Mouse (Mus musculus) stomach, embryonic 15.5 days (tissue): ENCODE results near the gene Hoxd13. TPM values are rescaled to one million over a fixed set of nuclear protein-coding genes. Genes with fewer than 3 reads are reported as not detected.

Experiments
- ATAC-seq: fragments of 200-750 bp; cut with Nextera tagmentation; 2 replicates; pipeline ENCODE4 v1.8.0; 2017; ENCODE audit warnings: low read depth, moderate number of reproducible peaks, moderate TSS enrichment; ENCODE audit not compliant: insufficient read depth, low FRiP score
- H3K27ac ChIP-seq: fragments of 300-500 bp; sonication (generic); 2 replicates; pipeline ENCODE4 v1.5.1; 2015; ENCODE audit warnings: mild to moderate bottlenecking, inconsistent platforms
- H3K27me3 ChIP-seq: fragments of 300-500 bp; sonication (generic); replicated peaks from 2 replicates; pipeline ENCODE4 v1.6.1; 2015; ENCODE audit warnings: inconsistent platforms
- H3K36me3 ChIP-seq: fragments of 300-500 bp; sonication (generic); 2 replicates; pipeline ENCODE4 v1.6.1; 2015; ENCODE audit warnings: inconsistent platforms
- H3K4me1 ChIP-seq: fragments of 300-500 bp; sonication (generic); 2 replicates; pipeline ENCODE4 v1.6.1; 2015; ENCODE audit warnings: inconsistent platforms
- H3K4me2 ChIP-seq: fragments of 300-500 bp; sonication (generic); 2 replicates; pipeline ENCODE4 v1.6.1; 2015; ENCODE audit warnings: mild to moderate bottlenecking, inconsistent platforms
- H3K4me3 ChIP-seq: fragments of 300-500 bp; sonication (generic); replicated peaks from 2 replicates; pipeline ENCODE4 v1.5.1; 2015; ENCODE audit warnings: inconsistent platforms
- H3K9ac ChIP-seq: fragments of 300-500 bp; sonication (generic); 2 replicates; pipeline ENCODE4 v1.6.1; 2015; ENCODE audit warnings: inconsistent platforms
- H3K9me3 ChIP-seq: fragments of 300-500 bp; sonication (generic); 2 replicates; pipeline ENCODE4 v1.6.1; 2016; ENCODE audit warnings: inconsistent platforms
- WGBS: fragments of 180-500 bp; shearing (Covaris S2); methylation state at CpG from one replicate; pipeline ENCODE4 v1.1.7; 2015; 5-methylcytosine and 5-hydroxymethylcytosine counted together
- polyA plus RNA-seq: library from polyadenylated mRNA; unstranded; fragments of >200 nt; fragmentation: Nextera tagmentation; extraction: Ambion mirVana; gene quantifications from 2 replicates; pipeline ENCODE4 v1.2.1, GENCODE M21; 2015

Gene Hoxd13
- polyA plus RNA-seq, 1 experiment from 2014 or later = not detected

DNA sequence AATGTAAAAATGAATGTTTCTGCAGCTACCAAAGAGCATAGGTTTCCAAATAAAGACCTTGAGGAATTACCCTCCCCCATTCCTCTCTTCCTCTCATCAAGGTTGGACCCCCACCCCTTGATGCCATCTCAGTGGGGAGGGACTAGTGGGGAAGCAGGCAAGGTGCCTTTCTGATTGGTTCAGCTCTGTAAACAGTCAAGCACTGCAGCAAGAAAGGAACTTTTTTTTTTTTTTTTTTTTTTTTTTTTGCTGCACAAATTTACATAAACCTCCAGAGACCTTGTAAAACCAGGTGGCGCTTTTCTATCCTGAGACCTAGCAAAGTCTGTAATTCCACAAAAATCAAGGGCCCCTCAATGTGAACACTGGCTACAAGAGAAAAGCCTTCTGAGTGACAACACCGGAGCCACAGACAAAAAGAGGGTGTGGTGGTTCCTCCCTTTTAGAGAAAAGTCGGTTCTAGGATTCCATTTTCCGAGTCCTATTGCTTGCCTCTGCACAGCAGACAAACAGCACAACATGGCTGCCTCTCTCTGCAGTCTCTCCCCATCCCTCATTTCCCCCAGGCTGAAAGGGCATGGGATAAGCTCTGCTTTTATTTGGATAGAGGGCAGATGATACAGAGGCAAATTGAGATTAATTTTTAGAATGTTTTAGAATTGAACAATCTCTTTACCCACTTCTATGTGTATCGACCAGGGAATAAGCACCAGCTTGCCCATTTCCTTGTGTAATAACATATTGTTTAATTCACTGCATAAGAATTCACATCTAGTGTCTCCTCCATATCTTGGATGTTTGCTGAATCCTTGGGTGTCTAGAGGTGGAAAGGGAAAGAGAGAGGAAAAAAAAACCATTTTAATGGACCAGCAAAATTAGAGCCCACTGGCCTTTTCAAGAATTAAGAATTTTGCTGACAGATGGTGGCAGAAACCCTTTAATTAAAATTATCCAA lies 41.6 kb downstream of the Hoxd13 start:
- no peaks in the 10 kb centered on the region for H3K36me3 ChIP-seq
- peaks cover 94% of the 10 kb centered on the region for H3K27me3 ChIP-seq
- no peak overlapping the region for H3K27ac ChIP-seq
- ATAC-seq = no peak
- 14% methylated on average over 5 of the region's 5 CpGs for WGBS
- H3K4me2 ChIP-seq = no peak overlapping the region
- H3K9me3 ChIP-seq = no peaks in the 10 kb centered on the region
- no peak overlapping the region for H3K9ac ChIP-seq
- no peak overlapping the region for H3K4me3 ChIP-seq
- peaks cover 17% of the 10 kb centered on the region for H3K4me1 ChIP-seq

DNA sequence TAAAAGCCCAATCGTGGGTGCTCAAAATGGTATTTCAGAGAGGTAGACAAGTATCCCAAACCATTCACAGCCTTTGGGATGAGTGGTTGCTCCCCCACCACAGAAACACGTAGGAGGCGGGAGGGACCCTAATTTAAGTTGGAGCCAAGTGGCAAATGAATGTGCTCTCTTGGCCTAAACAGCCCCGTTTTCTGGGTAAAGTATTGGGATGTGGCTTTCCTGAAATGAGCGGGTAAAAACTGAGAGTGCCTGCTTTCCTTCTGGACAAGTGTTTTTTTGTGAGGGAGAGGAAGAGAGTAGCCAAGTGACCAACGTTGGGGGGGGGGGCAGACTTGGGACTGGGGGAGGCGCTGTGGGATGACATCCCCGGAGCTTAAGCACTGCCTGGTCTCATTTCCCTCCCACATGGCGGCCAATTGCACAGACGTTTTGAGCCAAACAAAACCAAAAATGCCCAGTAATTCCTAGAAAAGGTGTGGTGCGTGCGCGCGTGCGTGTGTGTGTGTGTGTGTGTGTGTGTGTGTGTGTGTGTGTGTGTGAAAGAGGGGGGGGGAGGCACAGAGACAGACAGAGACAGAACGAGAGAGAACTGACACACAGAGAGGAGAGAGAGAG lies 42.9 kb downstream of the Hoxd13 start:
- Histone ChIP-seq H3K27ac (no peak overlapping the region), H3K9ac (no peak overlapping the region), H3K27me3 (peaks cover 94% of the 10 kb centered on the region), H3K9me3 (no peaks in the 10 kb centered on the region), H3K4me3 (no peak overlapping the region; the same call in 1 of the 2 replicates), H3K36me3 (no peaks in the 10 kb centered on the region), H3K4me1 (peaks cover 9% of the 10 kb centered on the region), H3K4me2 (peak overlapping the region; percentile 10; the same call in 1 of the 2 replicates)
- WGBS = 3% methylated on average over 16 of the region's 16 CpGs
- ATAC-seq = no peak

DNA sequence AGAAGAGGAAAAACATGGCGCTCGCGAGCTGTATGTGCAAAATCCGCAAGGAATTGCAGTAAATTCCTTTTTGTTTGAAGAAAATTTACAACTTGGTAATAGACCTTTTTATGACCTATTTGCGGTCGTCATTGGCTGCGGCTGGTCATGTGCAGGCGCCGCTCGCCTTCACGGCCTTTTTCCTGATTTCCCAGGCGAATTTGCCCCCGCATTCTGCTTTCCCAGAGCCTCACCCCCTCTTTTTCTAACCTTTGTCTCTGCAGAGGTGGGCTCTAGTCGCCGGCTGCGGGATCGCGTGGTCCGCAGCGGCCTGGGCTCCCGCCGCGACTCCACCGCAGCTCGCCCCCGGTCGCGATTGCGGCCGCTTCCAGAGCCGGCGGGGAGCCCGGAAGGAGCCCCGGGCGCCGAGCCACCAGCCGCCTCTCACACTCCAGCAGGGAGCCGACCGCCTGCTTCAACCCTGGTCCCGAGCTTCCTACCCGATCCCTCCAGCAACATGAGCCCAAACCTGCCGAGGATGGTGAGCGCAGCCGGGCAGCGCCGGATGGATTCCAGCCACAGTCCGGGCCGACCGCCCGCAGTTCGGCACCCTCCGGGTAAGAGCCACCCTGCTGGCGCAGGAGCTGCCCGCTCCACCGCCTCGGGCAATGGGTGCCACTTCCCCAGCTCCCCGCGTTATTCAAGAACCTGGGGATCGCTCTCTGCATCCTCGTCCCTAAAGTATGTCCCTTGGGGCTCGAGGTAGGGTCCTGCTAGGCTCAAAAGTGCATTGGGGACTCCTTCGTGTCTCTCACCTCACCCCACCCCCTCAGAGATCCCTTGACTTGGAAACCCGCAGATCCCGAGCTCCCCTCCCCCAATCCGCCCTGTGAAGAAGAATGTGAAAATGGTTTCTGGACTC lies 43.9 kb downstream of the Hoxd13 start, which contains the start of the genes Hoxd3 and Hoxd4:
Gene Hoxd3, plus strand, starts transcription at position 207 of the 901 bp plus-strand sequence.
Gene Hoxd4, plus strand, starts transcription at position 209 of the 901 bp plus-strand sequence.
- under 1% methylated on average over 65 of the region's 65 CpGs for WGBS
- Histone ChIP-seq H3K27me3 (peaks cover 94% of the 10 kb centered on the region), H3K4me2 (peak within 1 kb of the TSS; percentile 46), H3K9ac (no peak within 1 kb of the TSS), H3K27ac (no peak within 1 kb of the TSS), H3K4me1 (peaks cover 9% of the 10 kb centered on the region), H3K9me3 (no peaks in the 10 kb centered on the region), H3K36me3 (no peaks in the 10 kb centered on the region), H3K4me3 (peak within 1 kb of the TSS; percentile 38)
- no peak for ATAC-seq

DNA sequence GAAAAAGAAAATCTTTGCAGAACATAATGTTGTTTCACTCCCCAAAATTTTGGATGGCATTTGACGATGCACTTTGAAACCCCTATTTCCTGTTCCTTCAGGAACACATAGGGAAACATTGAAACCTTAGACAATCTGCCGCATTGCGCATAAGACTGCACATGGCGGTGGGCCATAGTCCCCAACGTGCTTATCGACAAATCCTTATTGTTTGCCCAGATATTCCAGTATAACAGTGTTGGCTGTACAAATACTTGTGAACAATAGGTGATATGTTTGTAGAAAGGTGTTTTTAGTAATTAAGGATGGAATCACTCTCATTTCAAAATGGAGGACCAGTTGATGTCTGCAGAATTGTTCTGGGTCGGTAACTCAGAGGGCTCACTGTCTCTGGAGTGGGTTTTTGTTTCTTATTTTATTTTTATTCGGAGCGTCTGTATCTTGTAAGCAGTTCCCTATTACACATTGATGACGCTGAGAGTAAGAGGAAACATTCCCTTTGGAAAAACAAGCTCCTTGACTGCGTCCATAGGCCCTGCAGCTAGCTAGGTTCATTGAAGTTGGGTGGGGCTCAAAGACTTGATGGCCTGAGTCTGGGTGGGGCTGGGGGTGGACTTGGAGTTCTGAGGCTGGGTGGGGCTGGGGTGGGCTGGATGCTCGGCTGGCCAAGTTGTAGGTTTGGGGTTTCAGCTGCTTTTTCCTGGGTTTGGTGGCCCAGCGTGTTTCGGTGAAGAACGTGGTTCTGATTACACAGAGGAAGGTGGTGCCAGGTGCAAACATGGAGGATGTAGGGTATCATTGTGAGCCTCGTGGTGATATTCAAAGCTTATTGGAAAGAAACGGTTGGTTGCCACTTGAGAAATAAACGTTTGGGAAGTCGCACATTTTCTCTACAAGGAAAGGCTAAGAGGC lies 45.4 kb downstream of the Hoxd13 start:
- Histone ChIP-seq H3K9me3 (no peaks in the 10 kb centered on the region), H3K9ac (no peak overlapping the region), H3K27ac (no peak overlapping the region), H3K4me1 (peaks cover 9% of the 10 kb centered on the region), H3K27me3 (peaks cover 93% of the 10 kb centered on the region), H3K4me2 (no peak overlapping the region), H3K4me3 (no peak overlapping the region), H3K36me3 (no peaks in the 10 kb centered on the region)
- ATAC-seq = no peak
- WGBS = 16% methylated on average over 19 of the region's 19 CpGs

DNA sequence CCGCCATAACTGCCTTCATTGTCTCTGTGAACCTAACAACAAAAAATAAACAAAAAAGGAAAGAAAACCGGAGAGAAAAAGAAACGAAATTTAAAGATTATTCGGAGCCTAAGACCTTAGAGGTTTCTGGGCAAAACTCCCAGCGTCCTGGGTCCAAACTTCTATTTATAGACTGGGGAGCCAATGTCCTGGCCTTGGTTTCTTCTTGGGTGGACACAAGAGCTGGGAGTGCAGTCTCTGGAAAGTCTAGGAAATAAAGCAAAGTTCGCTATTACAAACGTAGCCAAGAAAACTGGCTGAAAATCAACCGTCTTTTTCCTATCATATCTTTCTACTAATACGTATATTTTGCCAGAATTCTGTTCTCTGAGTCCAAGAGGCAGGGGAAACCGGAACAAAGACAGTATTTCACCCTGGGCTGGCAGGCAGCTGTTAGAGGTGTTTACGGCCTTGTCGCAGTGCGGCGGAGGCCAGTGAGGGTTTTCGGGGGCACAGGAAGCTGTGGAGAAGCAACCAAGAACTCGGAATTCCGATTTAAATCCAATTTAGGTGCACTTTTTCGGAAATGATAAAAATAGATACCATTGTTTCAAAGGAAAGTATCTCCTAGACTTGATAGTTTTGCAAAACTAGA lies 46.2 kb downstream of the Hoxd13 start:
- no peak overlapping the region; the same call in 1 of the 2 replicates for H3K27ac ChIP-seq
- H3K4me3 ChIP-seq = no peak overlapping the region
- ATAC-seq = no peak
- peaks cover 9% of the 10 kb centered on the region for H3K4me1 ChIP-seq
- 12% methylated on average over 18 of the region's 18 CpGs for WGBS
- no peaks in the 10 kb centered on the region for H3K36me3 ChIP-seq
- no peak overlapping the region for H3K9ac ChIP-seq
- no peak overlapping the region for H3K4me2 ChIP-seq
- no peaks in the 10 kb centered on the region for H3K9me3 ChIP-seq
- peaks cover 90% of the 10 kb centered on the region for H3K27me3 ChIP-seq

DNA sequence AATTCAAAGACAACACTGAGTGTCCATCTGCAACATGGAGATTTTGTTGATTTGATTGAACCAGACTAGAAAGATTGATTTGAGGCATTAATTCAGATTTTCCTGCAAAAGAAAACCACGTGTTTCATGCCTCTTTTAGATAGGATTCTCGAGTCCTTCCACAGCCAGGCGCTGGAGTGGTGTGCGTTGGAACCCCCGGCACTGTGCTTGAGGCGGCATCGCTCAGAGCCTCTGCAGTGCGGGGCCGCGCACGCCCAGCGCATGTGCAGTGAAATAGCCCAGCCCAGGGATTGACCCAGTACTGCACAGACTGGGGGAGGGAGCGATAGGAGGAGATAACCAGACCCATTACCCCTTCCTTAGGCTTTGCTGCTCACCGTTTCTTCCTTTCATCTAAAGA lies 46.8 kb downstream of the Hoxd13 start:
- Histone ChIP-seq H3K4me2 (peak overlapping the region; percentile 29), H3K27me3 (peaks cover 89% of the 10 kb centered on the region), H3K4me3 (no peak overlapping the region), H3K9me3 (no peaks in the 10 kb centered on the region), H3K9ac (no peak overlapping the region), H3K27ac (no peak overlapping the region), H3K36me3 (no peaks in the 10 kb centered on the region), H3K4me1 (peaks cover 9% of the 10 kb centered on the region)
- no peak for ATAC-seq
- 5% methylated on average over 14 of the region's 14 CpGs for whole genome bisulfite sequencing

DNA sequence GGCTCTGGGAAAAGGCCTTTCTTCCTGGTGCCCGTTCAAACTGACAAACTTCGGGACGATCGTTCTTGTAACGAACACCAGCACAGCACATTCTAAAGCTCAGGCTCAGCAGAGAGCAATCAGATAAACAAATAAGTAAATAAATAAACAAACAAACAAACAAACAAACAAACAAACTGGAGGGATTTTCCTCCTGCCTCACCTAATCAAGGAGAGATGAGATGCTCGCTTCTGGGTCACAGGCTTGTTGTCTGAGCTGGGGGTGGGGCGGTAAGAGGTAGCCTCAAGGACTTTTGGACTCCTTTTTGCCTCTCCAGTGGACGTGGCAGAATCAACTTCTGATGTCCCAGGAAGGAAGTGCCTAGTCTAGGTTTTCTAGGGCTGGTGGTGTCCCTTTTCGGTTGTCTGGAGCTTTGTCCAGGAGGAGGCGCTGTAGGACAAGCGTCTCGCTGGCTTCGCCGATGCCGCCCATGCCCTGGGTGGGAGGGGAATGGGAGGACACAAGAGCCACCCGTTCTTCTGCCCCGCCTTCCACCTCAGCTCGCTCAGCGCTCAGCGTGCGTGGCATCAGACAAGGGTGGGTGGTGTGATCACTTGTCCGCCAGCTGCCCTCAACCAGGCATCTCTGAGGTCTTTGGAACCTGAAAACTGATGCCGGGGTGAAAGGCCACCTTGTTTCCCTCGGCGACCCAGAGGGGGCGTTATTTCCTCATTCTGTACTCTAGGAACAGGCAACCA lies 47.6 kb downstream of the Hoxd13 start:
- H3K36me3 ChIP-seq = no peaks in the 10 kb centered on the region
- peaks cover 89% of the 10 kb centered on the region for H3K27me3 ChIP-seq
- H3K9ac ChIP-seq = no peak overlapping the region
- WGBS = 3% methylated on average over 26 of the region's 26 CpGs
- H3K4me1 ChIP-seq = peaks cover 9% of the 10 kb centered on the region
- H3K4me3 ChIP-seq = peak overlapping the region; percentile 23; the same call in 1 of the 2 replicates
- peak overlapping the region; percentile 53 for H3K4me2 ChIP-seq
- H3K27ac ChIP-seq = no peak overlapping the region
- peak; percentile 66 for ATAC-seq
- H3K9me3 ChIP-seq = no peaks in the 10 kb centered on the region

DNA sequence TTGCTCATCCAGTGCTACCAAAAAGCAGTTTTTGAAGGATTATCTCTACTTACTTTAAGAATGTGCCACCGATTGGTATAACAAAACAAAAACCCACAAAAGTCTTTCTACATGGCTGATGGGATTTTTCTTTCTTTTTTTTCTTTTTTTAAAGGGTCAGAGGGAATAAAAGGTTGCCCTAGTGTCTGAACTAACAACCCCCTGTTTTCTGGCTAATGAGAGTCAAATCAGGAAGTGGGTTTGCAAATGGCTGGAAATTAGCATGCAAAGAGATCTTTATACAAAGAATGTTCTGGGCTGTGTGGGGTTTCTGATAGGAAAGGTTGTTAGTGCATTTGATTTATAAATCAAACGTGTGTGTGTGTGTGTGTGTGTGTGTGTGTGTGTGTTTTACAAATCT lies 52.3 kb downstream of the Hoxd13 start:
- WGBS = 22% methylated on average over 2 of the region's 2 CpGs
- H3K27ac ChIP-seq = no peak overlapping the region
- no peak overlapping the region for H3K9ac ChIP-seq
- H3K4me3 ChIP-seq = no peak overlapping the region
- H3K4me1 ChIP-seq = peaks cover 2% of the 10 kb centered on the region; the same call in 1 of the 2 replicates
- ATAC-seq = no peak
- H3K36me3 ChIP-seq = no peaks in the 10 kb centered on the region
- H3K9me3 ChIP-seq = no peaks in the 10 kb centered on the region
- H3K4me2 ChIP-seq = no peak overlapping the region
- H3K27me3 ChIP-seq = peaks cover 93% of the 10 kb centered on the region

DNA sequence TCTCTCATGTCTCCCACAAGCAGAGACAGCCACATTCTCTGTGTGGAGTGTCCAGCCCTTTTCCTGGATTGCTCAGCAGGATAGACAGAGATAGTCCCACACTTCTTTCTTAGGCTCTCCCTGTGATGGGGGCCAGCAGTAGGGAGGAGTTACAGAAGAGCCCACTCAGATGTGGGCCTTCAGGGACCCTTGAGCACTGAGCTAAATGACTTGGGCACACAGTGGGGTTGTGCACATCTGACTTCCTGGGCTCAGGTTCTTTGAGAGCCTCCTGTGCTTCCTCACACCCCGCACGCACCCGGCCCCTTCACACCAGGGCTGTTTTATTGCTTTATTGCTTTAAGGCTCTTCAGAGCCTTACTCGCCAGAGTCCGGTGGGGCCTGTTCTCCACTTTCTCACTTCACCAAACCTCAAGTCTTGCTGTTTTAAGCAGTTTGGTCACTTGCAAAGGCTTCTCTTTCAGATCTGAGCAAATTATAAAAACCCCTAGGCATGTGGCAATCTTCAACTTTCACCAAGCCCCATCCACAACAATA lies 52.9 kb downstream of the Hoxd13 start:
- Histone ChIP-seq H3K36me3 (no peaks in the 10 kb centered on the region), H3K9ac (no peak overlapping the region), H3K4me1 (no peaks in the 10 kb centered on the region), H3K27ac (no peak overlapping the region), H3K27me3 (peaks cover 93% of the 10 kb centered on the region), H3K9me3 (no peaks in the 10 kb centered on the region), H3K4me2 (no peak overlapping the region), H3K4me3 (no peak overlapping the region)
- WGBS = 36% methylated on average over 5 of the region's 5 CpGs
- ATAC-seq = no peak
